Mouse (Mus musculus) liver, postnatal 0 days (tissue): ENCODE measurements at regions not wholly inside any gene's neighbourhood (a gene's known extent, or its start where the extent isn't known, plus 50 kb on each side); places are given as distances from the start of the nearest gene placed in this dataset.

Experiments
- CTCF ChIP-seq: sonication (generic); IDR thresholded peaks from 2 replicates; pipeline ENCODE4 v1.5.1; 2016; ENCODE audit warnings: antibody characterized with exemption, low read depth
- EP300 ChIP-seq: IDR thresholded peaks from 2 replicates; pipeline ENCODE4 v1.6.1; 2016; ENCODE audit warnings: antibody characterized with exemption, low read depth, mild to moderate bottlenecking

DNA sequence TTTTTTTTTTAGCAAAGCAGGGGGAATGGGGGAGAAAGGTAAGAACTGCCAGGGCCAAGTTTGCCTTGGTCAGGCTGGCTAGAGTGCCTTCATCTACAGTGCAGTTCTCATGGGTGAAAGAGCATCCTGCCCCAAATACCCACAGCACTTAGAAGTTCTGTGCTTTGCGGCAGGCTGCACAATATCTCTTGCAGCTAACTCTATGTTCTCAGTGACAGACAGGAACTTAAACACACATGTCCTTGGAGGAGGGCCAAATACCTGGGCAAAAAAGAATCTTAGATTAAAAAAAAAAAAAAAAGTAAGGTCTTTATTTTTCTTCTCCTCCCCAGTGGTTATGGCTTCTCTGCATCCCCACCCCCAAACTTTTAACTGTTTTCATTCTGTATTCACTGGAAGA, 78.8 kb upstream of the Lrig1 start:
- TF ChIP-seq EP300 (no peak), CTCF (no peak)
